Mouse (Mus musculus) MEL (cell line): ENCODE measurements around the gene Arid5b. TPM values are rescaled to one million over a fixed set of nuclear protein-coding genes. Genes with fewer than 3 reads are reported as not detected.

Experiments used
- DNase-seq: peaks from one replicate; pipeline ENCODE4 v3.0.0; 2011; ENCODE audit warnings: low read depth, low spot score
- H3K27ac ChIP-seq: 2 replicates; pipeline ENCODE4 v1.5.1; 2012; ENCODE audit warnings: low read depth, mild to moderate bottlenecking, control low read depth, low read length, moderate library complexity; ENCODE audit not compliant: control insufficient read depth
- H3K27me3 ChIP-seq, 2 experiments: fragments of 150-350 bp in 1 of 2; sonication (generic) in 1 of 2; 2 replicates each; pipeline ENCODE4 v1.6.1; 2012; ENCODE audit warnings: low read length in 2 of 2, mild to moderate bottlenecking in 2 of 2, improper control_type of control experiment in 1 of 2, moderate library complexity in 1 of 2; ENCODE audit not compliant: insufficient read depth in 2 of 2, control insufficient read depth in 1 of 2
- H3K36me3 ChIP-seq, 2 experiments: 2 replicates each; pipeline ENCODE4 v1.6.1; 2012 to 2014; ENCODE audit warnings: low read length in 2 of 2, improper control_type of control experiment in 1 of 2, inconsistent platforms in 1 of 2, mild to moderate bottlenecking in 1 of 2; ENCODE audit not compliant: insufficient read depth in 2 of 2, control insufficient read depth in 1 of 2
- H3K4me1 ChIP-seq, 2 experiments: fragments of 150-350 bp in 1 of 2; sonication (generic) in 1 of 2; 2 replicates each; pipeline ENCODE4 v1.6.1; 2012; ENCODE audit warnings: low read length in 2 of 2, improper control_type of control experiment in 1 of 2, mild to moderate bottlenecking in 1 of 2; ENCODE audit not compliant: insufficient read depth in 2 of 2, control insufficient read depth in 1 of 2
- H3K4me3 ChIP-seq, 2 experiments: fragments of 150-350 bp in 1 of 2; sonication (generic) in 1 of 2; 2 replicates each; pipeline ENCODE4 v1.5.1; 2012; ENCODE audit warnings: low read depth in 2 of 2, low read length in 2 of 2, mild to moderate bottlenecking in 2 of 2, moderate library complexity in 2 of 2, control low read depth in 1 of 2, improper control_type of control experiment in 1 of 2; ENCODE audit not compliant: control insufficient read depth in 1 of 2, insufficient read depth in 1 of 2
- H3K79me2 ChIP-seq: 2 replicates; pipeline ENCODE4 v1.6.1; 2012; ENCODE audit warnings: mild to moderate bottlenecking, low read length, moderate library complexity; ENCODE audit not compliant: control insufficient read depth, poor library complexity, insufficient read depth
- H3K9ac ChIP-seq: 2 replicates; pipeline ENCODE4 v1.6.1; 2012; ENCODE audit warnings: low read depth, mild to moderate bottlenecking, control low read depth, low read length, moderate library complexity; ENCODE audit not compliant: control insufficient read depth, poor library complexity, severe bottlenecking
- H3K9me3 ChIP-seq: fragments of 150-350 bp; sonication (generic); replicated peaks from 2 replicates; pipeline ENCODE4 v1.6.1; 2012; ENCODE audit warnings: mild to moderate bottlenecking, low read length, improper control_type of control experiment, moderate library complexity; ENCODE audit not compliant: insufficient read depth
- ELF1 ChIP-seq: IDR thresholded peaks from 2 replicates; pipeline ENCODE4 v1.6.1; 2014; ENCODE audit warnings: low read depth, mild to moderate bottlenecking, inconsistent platforms, low read length, improper control_type of control experiment, moderate library complexity
- MAZ ChIP-seq: IDR thresholded peaks from 2 replicates; pipeline ENCODE4 v1.6.1; 2012; ENCODE audit warnings: low read depth, mild to moderate bottlenecking, inconsistent platforms, low read length, improper control_type of control experiment
- MYB ChIP-seq: IDR thresholded peaks from 2 replicates; pipeline ENCODE4 v1.6.1; 2011; ENCODE audit warnings: mild to moderate bottlenecking, low read depth, low read length, improper control_type of control experiment
- MYC ChIP-seq: IDR thresholded peaks from 2 replicates; pipeline ENCODE4 v1.6.1; 2011; ENCODE audit warnings: low read depth, mild to moderate bottlenecking, low read length, improper control_type of control experiment, moderate library complexity
- NELFE ChIP-seq: IDR thresholded peaks from 2 replicates; pipeline ENCODE4 v1.6.1; 2011; ENCODE audit warnings: low read depth, low read length, improper control_type of control experiment
- POLR2AphosphoS2 ChIP-seq: IDR thresholded peaks from 2 replicates; pipeline ENCODE4 v1.6.1; 2011; ENCODE audit warnings: low read length, improper control_type of control experiment
- SMC3 ChIP-seq: IDR thresholded peaks from 2 replicates; pipeline ENCODE4 v1.6.1; 2011; ENCODE audit warnings: low read depth, low read length, improper control_type of control experiment
- TAL1 ChIP-seq: IDR thresholded peaks from 2 replicates; pipeline ENCODE4 v1.6.1; 2012; ENCODE audit warnings: mild to moderate bottlenecking, inconsistent platforms, low read length, moderate library complexity, mixed read lengths
- TBP ChIP-seq: IDR thresholded peaks from 2 replicates; pipeline ENCODE4 v1.8.0; 2011; ENCODE audit warnings: low read depth, low read length, improper control_type of control experiment
- TCF12 ChIP-seq: IDR thresholded peaks from 2 replicates; pipeline ENCODE4 v1.6.1; 2014; ENCODE audit warnings: low read depth, mild to moderate bottlenecking, inconsistent platforms, low read length, improper control_type of control experiment, moderate library complexity
- UBTF ChIP-seq: IDR thresholded peaks from 2 replicates; pipeline ENCODE4 v1.6.1; 2012; ENCODE audit warnings: low read depth, mild to moderate bottlenecking, inconsistent platforms, low read length, improper control_type of control experiment, moderate library complexity, borderline replicate concordance; ENCODE audit not compliant: insufficient read depth
- USF1 ChIP-seq: IDR thresholded peaks from 2 replicates; pipeline ENCODE4 v1.6.1; 2014; ENCODE audit warnings: low read depth, mild to moderate bottlenecking, inconsistent platforms, low read length, improper control_type of control experiment, moderate library complexity
- ZKSCAN1 ChIP-seq: IDR thresholded peaks from 2 replicates; pipeline ENCODE4 v1.6.1; 2012; ENCODE audit warnings: low read depth, mild to moderate bottlenecking, inconsistent platforms, low read length, improper control_type of control experiment, moderate library complexity
- ZNF384 ChIP-seq: IDR thresholded peaks from 2 replicates; pipeline ENCODE4 v1.6.1; 2012; ENCODE audit warnings: low read depth, mild to moderate bottlenecking, inconsistent platforms, low read length, improper control_type of control experiment
- polyA plus RNA-seq, 2 experiments: library from polyadenylated mRNA; stranded (reverse) in 1 of 2; unstranded in 1 of 2; fragments of >175 nt in 1 of 2; fragments of >200 nt in 1 of 2; gene quantifications; 2 replicates each; pipeline versions ENCODE4 v1.2.1 to v1.2.4; 2012; ENCODE audit warnings: low replicate concordance in 2 of 2, low read depth in 1 of 2; ENCODE audit not compliant: insufficient read length in 2 of 2, insufficient read depth in 1 of 2, missing spikeins in 1 of 2
- total RNA-seq: library from RNA; depleted of rRNA; stranded (reverse); fragments of 300-350 nt; gene quantifications from 2 replicates; pipeline ENCODE4 v1.2.3, GENCODE M21; 2012

Arid5b gene
- total and polyA plus RNA-seq, 3 experiments, result 0.03 TPM; not detected in 2

DNA sequence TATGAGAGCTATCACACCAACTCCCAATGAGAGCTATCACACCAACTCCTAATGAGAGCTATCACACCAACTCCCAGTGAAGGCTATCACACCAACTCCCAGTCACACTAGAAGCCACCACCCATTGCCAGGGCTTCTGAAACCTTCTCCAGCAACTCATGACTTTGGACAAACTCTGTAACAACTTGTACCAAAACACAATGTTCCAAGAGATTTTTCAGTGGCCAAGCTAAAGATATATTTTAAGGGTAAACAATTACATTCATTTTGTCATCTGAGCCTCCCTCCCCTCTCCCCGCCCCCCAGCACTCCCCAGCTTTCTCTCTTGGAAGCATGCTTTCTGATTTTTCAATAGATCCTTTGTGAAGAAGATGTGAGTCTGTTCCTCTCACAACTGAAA is 168.9 kb downstream of the Arid5b start:
- Histone ChIP-seq H3K4me1 (no peaks in the 10 kb centered on the region), H3K9me3 (no peaks in the 10 kb centered on the region), H3K27ac (no peak overlapping the region), H3K4me3 (no peak overlapping the region), H3K27me3 (no peaks in the 10 kb centered on the region), H3K79me2 (no peaks in the 10 kb centered on the region), H3K9ac (no peak overlapping the region), H3K36me3 (no peaks in the 10 kb centered on the region)
- DNase-seq, result no peak
- TF ChIP-seq SMC3 (no peak), ELF1 (no peak), POLR2AphosphoS2 (no peak), UBTF (no peak), TAL1 (no peak), MAZ (no peak)

- H3K9ac ChIP-seq, result no peak overlapping the region
- no peak overlapping the region for H3K27ac ChIP-seq
- no peaks in the 10 kb centered on the region; a peak in 1 of 4 replicates for H3K4me1 ChIP-seq
- H3K4me3 ChIP-seq, result no peak overlapping the region
- H3K27me3 ChIP-seq, result no peaks in the 10 kb centered on the region
- TF ChIP-seq ELF1 (no peak), MAZ (no peak), MYC (no peak), SMC3 (no peak), UBTF (no peak), TBP (no peak), USF1 (no peak)
- no peak for DNase-seq
- no peaks in the 10 kb centered on the region for H3K9me3 ChIP-seq
- no peaks in the 10 kb centered on the region for H3K79me2 ChIP-seq
- no peaks in the 10 kb centered on the region for H3K36me3 ChIP-seq
Measured at GRCm38 (mm10) chr10:68107716-68108115, 170.8 kb downstream of the Arid5b start.

GRCm38 (mm10) chr10:68106351-68106950 is 172.1 kb downstream of the Arid5b start:
- H3K79me2 ChIP-seq, result no peaks in the 10 kb centered on the region
- no peaks in the 10 kb centered on the region for H3K9me3 ChIP-seq
- no peak overlapping the region for H3K4me3 ChIP-seq
- no peaks in the 10 kb centered on the region for H3K27me3 ChIP-seq
- H3K9ac ChIP-seq, result no peak overlapping the region
- no peaks in the 10 kb centered on the region; a peak in 1 of 4 replicates for H3K4me1 ChIP-seq
- H3K36me3 ChIP-seq, result no peaks in the 10 kb centered on the region
- TF ChIP-seq MYB (no peak), ZKSCAN1 (no peak), ZNF384 (no peak), TCF12 (no peak), NELFE (no peak), MYC (no peak)
- TF ChIP-seq, all 39 proteins: peak for 0
- no peak for DNase-seq
- no peak overlapping the region for H3K27ac ChIP-seq
